Mouse (Mus musculus) monocyte, adult 2 months (primary cell): ENCODE data around the gene Snapc4.
A peak's percentile ranks its signal among the peaks of the same experiment; 100 is the strongest.

Experiments
- DNase-seq, 2 experiments: peaks; one replicate each; pipeline ENCODE4 v3.0.0; 2022; ENCODE audit warnings: low spot score in 2 of 2, low read depth in 1 of 2

The Snapc4 gene

DNA sequence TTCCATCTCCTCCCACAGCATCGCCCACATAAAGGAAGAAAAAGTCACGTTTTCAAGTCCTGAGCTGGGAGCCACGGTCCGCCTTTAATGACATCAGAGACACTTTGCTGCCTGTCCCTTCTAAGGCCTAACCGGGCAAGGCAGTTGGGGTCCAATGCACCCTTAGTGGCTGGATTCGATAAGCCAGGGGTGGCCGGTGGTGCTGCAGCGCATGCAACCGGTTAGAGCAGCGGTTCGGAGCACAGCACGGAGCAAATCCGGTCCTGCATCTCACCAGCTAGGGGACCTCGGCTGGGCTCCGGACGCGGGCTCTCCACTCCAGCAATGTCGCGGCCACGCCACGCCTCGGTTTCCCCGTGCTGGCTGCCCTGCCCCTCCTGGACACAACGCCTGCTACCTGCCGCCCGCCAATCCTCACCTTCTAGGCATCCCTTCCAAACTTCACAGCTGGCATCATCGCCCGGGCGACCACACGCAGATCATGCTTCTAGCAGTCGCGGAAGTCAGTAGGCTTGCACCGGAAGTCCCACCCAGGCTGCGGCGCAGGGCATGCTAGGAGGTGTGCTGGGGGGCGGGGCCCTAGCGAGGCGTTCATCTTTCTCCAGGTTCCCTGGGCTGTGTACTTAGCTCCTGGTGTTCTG is at the start of gene Snapc4:
Gene Snapc4 (minus strand): TSS at position 523 of the 641 bp plus-strand sequence.
- peak in 1 of 2 experiments; percentile 50 for DNase-seq

DNA sequence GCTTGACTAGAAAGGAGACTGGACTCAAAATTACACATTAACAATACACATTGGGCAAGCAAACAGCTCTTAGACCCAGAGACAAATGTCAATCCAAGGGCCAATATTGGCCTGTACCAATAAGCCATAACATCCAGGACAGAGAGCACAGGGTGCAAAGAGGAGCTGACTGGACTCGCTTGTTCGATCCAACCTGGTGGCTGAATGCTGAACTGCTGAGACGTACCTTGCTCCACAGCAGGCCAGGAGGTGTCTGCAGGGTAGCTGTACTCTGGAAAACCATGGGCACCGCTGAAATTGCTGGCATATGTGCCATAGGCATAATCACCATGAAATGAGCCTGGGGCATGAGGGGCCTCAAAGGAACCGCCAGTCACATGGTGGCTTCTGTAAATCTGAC is 49.4 kb upstream of the Snapc4 start:
- no peak for DNase-seq

DNA sequence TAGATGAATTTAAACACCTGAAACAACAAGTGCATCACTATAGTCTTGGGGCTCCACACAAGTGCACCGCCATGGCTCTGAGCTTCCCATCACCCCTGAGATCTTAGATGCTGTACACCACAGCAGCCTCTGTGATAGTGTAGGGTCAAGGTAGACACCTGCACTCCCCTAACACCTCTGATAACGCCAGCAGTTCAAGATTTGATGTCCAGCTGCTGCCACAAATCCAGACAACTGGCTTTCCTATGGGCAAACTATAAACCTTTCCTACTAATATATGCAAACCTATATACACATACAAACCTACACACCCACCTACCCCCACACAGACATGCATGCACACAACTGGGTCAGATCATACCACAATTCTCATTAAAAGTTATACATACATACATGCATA is 44.1 kb upstream of the Snapc4 start:
- DNase-seq: no peak

DNA sequence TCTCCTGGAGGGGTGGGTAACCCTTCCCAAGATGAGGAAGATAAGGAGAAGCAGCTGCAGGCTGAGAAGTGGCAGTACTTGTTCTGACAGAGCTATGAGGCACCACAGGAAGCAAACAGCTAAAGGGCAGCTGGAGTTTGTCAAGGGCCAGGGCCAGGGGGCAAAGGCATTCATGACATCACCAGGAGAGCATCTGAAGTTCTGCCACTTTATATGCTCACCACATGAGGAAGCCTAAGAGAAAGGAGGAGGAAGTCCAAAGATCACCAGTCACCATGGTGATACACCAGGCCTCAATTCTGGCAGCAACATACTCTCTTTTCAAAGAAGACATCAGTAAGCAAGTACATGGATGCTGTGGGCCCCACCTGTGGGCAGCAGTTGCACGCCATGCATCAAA is 42.6 kb upstream of the Snapc4 start:
- DNase-seq: no peak

DNA sequence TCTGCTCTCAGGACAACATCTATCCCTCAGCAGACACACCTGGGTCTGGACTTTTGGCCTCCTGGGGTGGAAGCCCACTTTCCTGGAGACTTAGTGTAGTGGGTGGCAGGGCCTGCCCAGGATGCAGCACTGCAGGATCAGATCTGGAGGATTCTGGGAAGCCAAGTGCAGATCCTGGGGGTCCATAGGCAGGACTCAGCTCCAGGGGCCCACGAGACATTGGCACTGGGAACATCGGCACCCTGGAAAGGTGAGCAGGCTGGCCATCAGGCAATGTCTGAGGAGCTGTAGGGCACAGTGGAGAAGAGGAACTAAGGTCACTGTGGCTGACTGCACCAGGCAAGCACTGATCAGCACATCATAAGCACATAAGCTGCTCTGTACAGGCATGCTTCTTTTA is 41.5 kb upstream of the Snapc4 start:
- no peak for DNase-seq

DNA sequence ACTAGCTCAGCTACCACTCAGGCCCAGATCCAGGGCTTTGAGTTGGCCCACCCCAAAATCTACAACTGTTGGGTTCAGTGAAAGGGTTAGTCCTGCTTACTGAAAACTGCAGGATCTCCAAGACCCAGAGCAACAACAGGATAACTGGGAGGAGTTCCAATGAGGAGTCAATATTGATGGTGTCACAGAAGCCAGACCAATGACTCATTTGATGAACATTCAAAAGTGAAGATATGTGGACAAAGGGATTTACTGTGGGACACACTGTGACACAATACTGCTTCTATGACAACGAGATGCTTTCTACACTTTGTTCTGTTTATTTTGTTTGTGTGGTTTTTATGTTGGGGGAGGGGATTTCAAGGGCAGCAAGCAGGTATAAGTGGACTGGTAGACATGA is 37.7 kb upstream of the Snapc4 start:
- DNase-seq: no peak

DNA sequence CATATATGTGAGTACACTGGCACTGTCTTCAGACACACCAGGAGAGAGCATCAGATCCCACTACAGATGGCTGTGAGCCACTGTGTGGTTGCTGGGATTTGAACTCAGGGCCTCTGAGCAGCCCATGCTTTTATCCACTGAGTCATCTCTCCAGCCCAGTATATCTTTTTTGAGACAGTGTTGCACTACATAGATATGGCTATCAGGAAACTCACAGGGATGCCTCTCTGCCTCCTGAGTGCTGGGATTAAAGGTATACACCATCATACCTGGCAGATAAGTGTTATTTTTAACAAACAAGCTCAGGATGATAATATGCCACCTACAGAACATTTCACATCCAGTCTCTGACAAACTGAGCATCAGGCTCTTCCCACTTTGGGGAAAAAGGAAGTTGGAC is 36.6 kb upstream of the Snapc4 start:
- no peak for DNase-seq

DNA sequence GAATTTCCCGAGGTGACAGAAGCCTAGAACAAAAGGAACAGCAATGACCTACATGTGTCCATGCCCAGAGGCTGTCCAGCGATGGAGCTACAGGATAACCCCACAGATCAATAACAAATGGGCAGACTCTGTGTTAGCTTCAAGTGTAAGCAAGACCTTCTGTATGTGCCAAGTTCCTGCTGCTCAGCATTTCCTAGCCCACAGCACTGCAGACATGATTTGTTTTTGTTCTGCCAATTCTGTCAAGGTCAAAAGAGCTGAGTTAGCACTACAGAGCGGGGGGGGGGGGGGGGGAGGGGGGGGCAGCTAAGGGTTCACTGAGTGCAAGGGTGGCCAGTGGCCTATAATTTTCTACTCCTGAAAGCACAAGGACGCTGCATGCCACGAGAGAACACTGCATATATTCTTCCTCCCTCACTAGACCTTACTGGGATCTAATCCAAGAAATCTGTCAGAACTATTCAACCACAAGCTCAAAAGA is 30.5 kb upstream of the Snapc4 start:
- DNase-seq: no peak

DNA sequence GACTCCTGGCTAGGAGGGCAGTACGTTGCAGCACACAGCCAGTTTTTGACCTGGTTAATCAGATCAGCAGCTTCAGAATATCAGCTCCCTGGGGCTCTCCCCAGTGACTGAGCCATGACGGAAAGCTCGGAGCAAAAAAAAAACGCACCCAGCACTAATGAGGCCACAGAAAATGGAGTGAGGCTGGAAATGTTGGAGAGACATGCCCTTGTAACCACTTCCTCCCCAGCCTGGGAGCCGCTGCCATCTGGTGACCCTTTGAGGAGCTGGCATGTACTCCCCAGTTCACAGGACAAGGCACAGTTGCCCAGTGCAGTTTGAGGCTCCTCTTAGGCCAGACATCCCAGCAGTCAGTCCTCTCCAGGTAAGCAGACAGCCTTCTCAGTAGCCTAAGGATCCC is 29.6 kb upstream of the Snapc4 start:
- no peak for DNase-seq

DNA sequence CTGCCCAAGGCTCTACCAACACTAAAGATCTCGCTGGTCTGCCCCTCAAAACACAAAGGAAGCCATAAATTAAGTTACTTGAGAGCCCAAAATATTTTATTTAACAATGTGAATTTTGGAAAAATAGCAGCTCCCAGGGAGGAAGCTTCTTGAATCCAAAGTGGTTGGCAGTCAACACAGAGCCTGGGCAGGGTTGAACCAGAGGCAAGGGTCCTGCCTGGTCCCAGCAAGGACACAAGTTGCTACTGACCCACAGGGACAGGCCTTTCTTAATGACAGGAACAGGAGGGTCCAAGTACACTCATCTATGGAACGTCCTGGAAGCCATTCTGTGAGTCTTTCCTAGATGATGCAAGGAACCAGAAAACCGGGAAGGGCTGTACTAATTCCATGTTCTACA is 28.9 kb upstream of the Snapc4 start:
- DNase-seq: no peak

DNA sequence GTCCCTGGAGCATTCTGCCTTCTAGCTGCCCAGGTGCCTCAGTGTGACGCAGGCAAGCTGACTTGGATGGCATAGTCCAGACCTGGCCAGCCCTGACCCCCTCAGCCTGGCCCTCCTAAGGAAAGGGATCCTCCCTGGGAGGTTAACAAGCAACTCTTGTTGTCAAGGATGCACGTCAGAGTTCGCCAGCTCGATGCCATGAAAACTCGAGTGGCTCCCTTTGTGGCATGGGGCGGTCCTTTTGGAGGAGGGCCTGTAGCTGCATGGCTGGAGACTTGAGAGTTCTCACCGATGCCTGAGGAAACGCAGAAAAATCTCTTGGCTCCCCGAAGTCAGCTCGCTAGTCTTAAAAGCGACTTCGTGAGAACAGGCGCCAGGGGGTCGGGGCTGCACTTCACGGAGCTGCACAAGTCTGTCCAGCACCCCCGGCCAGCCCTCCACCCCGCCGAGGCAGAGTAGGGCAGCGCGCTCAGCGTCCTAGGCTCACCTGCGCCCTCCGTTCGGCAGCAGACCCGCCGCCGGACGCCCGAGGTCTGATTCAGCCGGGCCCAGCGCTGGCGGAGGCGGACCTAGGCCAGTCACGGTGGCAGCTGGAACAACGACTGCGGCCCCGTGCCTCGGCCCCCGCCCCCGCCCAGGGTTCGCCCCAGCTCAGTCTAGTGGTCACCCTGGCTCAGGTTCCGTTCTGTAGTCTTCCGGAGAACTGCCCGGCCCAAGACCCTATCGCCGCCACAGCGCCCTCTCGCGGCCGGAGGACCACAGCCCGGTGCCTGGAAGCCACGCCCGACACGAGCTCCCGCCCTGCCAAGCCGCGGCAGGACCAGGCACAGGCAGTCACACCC is 28.3 kb upstream of the Snapc4 start, which contains the start of gene Inpp5e:
Gene Inpp5e (minus strand): TSS at position 689 of the 842 bp plus-strand sequence.
- peak; percentile 90 to 97 for DNase-seq

DNA sequence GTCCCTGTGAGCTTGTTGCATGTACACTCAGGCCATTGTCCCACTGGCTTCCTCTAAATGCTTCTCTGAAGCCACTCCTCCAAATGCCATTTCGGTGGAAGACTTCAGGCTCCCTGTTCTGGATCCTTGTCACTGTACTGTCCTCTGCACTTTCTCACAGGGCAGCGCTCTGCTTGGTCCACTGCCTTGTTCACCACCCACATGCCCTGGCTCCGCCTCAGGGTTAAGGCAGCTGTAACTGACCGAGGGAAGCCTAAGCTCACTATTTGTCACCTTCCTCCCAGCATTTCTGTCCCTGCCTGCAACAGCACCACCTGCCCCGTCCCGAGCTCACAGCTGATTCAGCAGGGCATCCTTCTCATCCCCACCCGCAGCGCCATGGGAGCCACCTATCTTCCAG is 22.9 kb upstream of the Snapc4 start:
- no peak for DNase-seq

DNA sequence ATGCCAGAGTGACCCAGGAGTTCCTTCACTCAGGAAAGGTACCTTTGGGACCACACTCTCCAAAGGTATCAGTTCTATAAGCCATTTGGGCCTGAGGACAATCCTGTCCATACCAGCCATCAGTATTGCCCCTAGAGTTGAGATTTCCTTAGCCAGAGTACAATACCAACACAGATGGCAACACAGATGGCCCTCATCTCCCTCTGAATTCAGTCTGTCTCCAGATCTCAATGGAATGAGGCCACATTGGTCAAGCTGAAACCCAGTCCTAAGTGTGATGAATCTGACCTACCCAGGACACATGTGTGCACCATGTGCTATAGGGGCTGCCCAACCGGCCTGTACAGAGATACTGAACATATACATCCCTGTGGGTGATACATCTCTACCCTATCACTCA is 21.8 kb upstream of the Snapc4 start:
- no peak for DNase-seq

DNA sequence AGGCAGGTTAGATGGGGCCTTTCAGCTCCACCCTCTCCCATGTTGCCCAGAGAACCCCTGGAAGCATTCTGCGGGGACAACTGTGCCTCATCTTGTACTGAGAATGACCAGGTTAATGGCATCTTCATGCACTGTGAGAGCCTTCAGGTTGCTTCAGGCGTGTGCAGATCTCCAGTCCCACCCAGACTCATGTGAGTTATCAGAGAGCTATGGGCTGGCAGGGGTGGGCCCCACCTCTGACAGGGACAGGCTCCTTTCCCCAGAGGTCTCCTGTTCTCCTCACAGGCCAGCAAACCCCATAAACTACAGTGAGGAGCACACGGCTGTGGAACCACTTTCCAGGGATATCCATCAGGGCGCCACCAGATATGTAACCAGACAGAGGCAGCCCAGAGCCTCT is 20.6 kb upstream of the Snapc4 start:
- no peak for DNase-seq

DNA sequence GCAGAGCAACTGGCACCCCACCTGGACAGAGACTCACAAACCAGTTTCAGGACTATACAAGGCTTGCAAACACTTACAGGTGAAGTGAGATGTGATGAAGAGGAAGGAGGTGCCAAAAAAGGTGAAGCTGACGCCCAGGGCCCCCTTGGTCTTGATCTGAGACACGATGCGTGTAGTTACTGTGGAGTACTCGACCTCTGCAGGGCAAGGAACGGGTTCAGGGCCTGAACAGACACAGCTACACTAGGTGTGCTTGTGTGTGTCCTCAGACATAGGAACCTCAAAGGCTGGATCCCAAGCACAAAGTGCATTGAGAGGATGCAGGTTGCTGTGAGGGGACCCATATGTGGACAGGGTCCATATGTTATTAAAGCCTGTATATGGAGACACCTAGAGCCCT is 19.8 kb upstream of the Snapc4 start:
- DNase-seq: no peak

DNA sequence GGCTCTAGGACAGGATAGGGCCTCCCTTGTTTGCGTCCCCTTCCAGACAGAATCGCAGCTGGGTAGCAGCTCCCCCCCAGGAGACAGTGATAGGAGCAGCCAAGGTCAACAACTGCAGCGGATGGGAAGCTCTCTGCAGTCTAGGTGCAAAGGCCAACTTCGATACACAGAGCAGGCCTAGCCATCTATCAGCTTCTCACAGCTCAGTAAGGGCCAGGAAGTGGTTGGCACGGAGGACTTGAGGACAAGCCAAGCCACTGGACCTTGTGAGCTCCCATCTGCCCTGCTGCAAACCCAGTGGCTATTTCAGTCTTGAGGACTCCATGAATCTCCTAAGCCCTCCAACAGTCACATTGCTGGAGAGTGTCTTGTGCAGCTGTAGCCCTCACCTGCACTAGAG is 19.2 kb upstream of the Snapc4 start:
- no peak for DNase-seq

DNA sequence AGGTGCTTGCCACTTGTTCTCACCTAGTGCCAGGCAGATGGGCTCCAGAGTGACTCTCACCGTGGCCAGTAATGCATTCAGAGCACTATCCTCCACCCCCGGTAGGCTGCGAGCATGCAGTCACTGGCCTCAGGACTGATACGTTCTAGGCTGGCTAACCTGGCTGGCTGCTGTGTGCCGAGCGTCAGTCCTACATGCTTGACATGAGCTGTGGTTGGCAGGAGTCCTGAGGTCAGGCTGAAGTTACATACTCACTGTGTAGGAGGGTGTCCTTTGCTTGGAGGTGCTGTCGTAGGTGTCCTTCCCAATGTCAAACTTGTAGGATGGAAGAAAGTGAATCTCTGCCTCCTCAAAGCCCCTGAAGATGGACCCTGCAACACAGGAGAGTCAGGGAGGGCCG is 18.5 kb upstream of the Snapc4 start:
- no peak for DNase-seq

DNA sequence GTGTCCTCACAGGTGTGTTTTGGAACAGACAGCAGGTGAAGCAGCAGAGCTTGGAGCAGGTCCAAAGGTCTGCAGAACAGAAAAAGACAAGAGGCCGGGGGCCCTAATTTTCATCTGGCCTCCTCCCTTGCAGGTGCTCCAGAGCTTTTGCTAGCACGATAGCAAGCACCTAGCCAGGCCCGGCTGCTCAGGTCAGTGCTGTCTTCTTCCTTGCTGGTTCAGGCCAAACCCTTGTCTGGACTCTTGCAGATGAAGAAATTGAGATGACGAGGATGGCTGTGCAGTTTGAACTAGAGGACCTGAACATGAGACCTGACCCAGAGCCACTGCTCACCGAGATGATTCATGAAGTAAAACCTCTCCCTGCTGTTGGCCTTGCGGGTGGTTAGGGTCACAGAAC is 11.2 kb upstream of the Snapc4 start:
- DNase-seq: no peak

DNA sequence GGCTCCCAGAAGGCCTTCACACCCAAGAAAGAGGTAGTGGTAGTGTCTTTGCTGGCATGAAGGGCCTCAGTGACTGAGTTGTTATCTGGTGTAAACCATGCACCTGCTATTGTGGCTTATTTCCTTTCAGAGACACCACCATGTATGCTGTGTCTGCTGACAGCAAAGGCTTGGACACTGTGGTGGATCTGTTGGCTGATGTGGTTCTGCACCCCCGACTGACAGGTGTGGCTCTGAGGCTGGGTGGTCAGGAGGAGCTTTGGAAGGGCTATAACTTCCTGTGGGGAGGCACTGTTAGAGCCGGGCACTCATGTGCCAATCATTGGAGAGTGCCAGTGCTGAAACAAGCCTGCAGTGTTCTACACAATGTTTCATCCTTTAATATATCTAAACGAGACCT is 10.5 kb upstream of the Snapc4 start:
- no peak for DNase-seq

DNA sequence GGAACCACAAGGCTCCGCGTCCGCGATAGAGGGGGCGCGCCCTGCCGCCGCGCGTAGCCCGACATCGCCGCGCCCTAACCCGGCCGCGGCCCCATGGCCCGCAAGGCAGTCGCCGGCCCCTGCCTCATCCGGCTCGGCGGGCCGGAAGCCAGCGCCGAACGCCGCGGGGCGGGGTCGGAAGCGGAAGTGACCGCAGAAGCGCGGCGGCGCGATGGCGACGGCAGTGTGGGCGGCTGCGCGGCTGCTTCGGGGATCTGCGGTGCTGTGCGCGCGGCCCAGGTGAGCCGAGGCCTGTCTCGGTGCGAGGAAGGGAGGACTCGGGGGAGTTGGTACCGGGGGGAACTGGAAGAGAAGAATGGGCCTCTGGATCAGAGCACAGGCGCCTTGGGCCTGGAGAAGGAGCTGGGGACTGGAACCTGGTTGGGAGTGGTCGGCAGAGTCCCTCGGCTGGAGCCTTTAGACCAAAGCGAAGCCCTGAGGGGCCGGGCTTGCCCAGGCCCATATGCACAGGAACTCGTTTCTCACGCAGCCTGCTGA is 8.8 kb upstream of the Snapc4 start, which contains the start of the genes Entr1 and Pmpca:
Gene Entr1 (minus strand): TSS at position 163 of the 537 bp plus-strand sequence.
Gene Pmpca (plus strand): TSS at position 186 of the 537 bp plus-strand sequence.
- peak in 1 of 2 experiments; percentile 57 for DNase-seq

DNA sequence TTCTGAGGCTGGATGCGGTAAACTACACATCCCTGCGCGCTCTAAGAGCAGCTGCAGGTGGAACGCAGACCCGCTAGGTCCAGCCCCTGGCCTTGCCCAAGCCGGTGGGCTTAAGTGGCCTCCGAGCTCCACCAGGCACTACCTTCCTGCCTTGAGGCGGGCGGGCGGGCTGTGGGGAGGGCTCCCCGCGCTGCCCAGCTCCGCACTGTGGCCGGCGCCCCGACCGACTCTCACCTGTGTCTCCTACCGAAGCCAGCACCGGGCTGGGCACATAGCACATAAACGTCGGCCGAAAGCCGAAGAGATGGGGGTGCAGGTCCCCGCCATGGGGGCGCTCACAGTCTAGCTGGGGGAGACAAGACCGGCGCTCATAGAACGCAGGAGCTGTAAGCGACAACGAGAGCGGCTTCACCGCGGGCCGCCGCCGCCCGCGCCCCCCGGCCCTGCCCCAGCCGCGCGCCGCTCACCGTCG is 8.3 kb upstream of the Snapc4 start:
- no peak for DNase-seq

DNA sequence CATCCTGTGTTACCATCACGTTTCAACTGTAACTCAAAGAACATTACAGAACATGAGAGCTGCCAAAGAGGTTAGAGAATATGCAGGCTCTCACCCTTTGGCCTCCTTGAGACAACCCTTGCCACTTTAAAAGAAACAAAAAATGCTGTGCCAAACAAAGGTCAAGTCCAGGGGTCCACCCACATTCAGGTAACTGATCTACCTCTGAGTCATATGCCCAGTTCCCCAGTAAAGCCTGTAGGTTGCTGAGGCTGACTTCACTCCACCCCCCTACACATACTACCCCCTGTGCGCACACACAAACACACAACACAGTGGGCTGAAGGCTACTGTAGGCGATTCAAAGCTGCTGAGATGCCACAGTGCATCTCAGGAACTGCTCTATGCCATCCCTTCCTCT is 7.3 kb upstream of the Snapc4 start:
- DNase-seq: no peak
